Mouse (Mus musculus) lung, embryonic 14.5 days (tissue): ENCODE measurements around the gene Sgms1. TPM values are rescaled to one million over a fixed set of nuclear protein-coding genes. Genes with fewer than 3 reads are reported as not detected.

Experiments
- ATAC-seq: fragments of 200-750 bp; cut with Nextera tagmentation; 2 replicates; pipeline ENCODE4 v1.8.0; 2017; ENCODE audit warnings: mild to moderate bottlenecking, moderate TSS enrichment, moderate library complexity; ENCODE audit not compliant: insufficient read depth
- DNase-seq: peaks from one replicate; pipeline ENCODE4 v3.0.0-alpha.2; 2015
- H3K27ac ChIP-seq: fragments of 300-500 bp; sonication (generic); 2 replicates; pipeline ENCODE4 v1.5.1; 2014; ENCODE audit warnings: low read depth, mild to moderate bottlenecking, moderate library complexity
- H3K27me3 ChIP-seq: fragments of 300-500 bp; sonication (generic); 2 replicates; pipeline ENCODE4 v1.6.1; 2014; ENCODE audit warnings: low read length, control low read depth; ENCODE audit not compliant: insufficient read depth
- H3K36me3 ChIP-seq: fragments of 300-500 bp; sonication (generic); 2 replicates; pipeline ENCODE4 v1.6.1; 2014; ENCODE audit warnings: control low read depth; ENCODE audit not compliant: insufficient read depth
- H3K4me1 ChIP-seq: fragments of 300-500 bp; sonication (generic); 2 replicates; pipeline ENCODE4 v1.6.1; 2014; ENCODE audit warnings: antibody characterized with exemption, control low read depth; ENCODE audit not compliant: insufficient read depth
- H3K4me2 ChIP-seq: fragments of 300-500 bp; sonication (generic); 2 replicates; pipeline ENCODE4 v1.6.1; 2014; ENCODE audit warnings: mild to moderate bottlenecking
- H3K4me3 ChIP-seq: fragments of 300-500 bp; sonication (generic); 2 replicates; pipeline ENCODE4 v1.5.1; 2014; ENCODE audit warnings: low read depth, low read length
- H3K9ac ChIP-seq: fragments of 300-500 bp; sonication (generic); 2 replicates; pipeline ENCODE4 v1.6.1; 2014
- H3K9me3 ChIP-seq: fragments of 300-500 bp; sonication (generic); 2 replicates; pipeline ENCODE4 v1.6.1; 2016; ENCODE audit warnings: low read depth, low read length, control low read depth
- CTCF ChIP-seq: IDR thresholded peaks from 2 replicates; pipeline ENCODE4 v1.5.1; 2016; ENCODE audit warnings: antibody characterized with exemption, low read depth
- WGBS: fragments of 180-500 bp; shearing (Covaris S2); extraction: QIAGEN DNeasy Blood & Tissue Kit; methylation state at CpG from one replicate; pipeline ENCODE4 v1.1.7; 2014; 5-methylcytosine and 5-hydroxymethylcytosine counted together
- polyA plus RNA-seq: library from polyadenylated mRNA; unstranded; fragments of >200 nt; fragmentation: Nextera tagmentation; extraction: Ambion mirVana; gene quantifications from 2 replicates; pipeline ENCODE4 v1.2.1, GENCODE M21; 2014

Sgms1 gene
- polyA plus RNA-seq, 1 experiment from 2014 or later, result 50.2 TPM

GRCm38 (mm10) chr19:32383738-32384137 is 5.8 kb downstream of the Sgms1 start:
- Histone ChIP-seq H3K4me2 (no peak overlapping the region), H3K4me1 (peaks cover 16% of the 10 kb centered on the region), H3K4me3 (no peak overlapping the region), H3K9ac (no peak overlapping the region), H3K36me3 (no peaks in the 10 kb centered on the region), H3K27me3 (no peaks in the 10 kb centered on the region), H3K9me3 (no peaks in the 10 kb centered on the region), H3K27ac (no peak overlapping the region)
- TF ChIP-seq CTCF, result no peak
- ATAC-seq (no peak), DNase-seq (no peak)
- 94% methylated on average over 8 of the region's 8 CpGs for WGBS

DNA sequence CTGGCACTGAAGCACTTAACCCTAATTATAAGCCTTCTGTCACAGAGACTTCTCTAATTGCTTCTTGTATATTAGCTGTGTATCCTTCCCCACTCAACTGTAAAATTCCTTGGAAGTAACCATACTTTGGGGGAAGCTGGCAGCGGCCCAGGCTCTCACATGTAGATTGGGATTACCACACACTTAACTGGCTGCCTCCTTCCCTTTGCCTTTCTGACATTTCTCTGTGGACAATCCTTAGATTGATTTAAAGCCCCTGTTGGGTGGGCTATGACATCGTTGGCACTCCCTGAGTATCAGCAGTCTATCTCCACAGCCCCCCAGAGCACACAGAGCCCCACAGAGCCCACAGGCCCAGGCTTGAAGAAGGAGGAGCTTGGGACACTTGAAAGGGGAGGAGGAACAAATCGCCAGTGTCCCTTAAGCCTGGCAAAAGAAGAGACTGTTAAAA is 8.0 kb downstream of the Sgms1 start:
- no peaks in the 10 kb centered on the region for H3K27me3 ChIP-seq
- H3K27ac ChIP-seq, result no peak overlapping the region
- TF ChIP-seq CTCF, result no peak
- no peaks in the 10 kb centered on the region for H3K36me3 ChIP-seq
- no peak overlapping the region for H3K9ac ChIP-seq
- DNase-seq (no peak), ATAC-seq (no peak)
- H3K4me2 ChIP-seq, result no peak overlapping the region
- peaks cover 25% of the 10 kb centered on the region for H3K4me1 ChIP-seq
- H3K9me3 ChIP-seq, result no peaks in the 10 kb centered on the region
- no peak overlapping the region for H3K4me3 ChIP-seq
- 62% methylated on average over 3 of the region's 3 CpGs for WGBS

DNA sequence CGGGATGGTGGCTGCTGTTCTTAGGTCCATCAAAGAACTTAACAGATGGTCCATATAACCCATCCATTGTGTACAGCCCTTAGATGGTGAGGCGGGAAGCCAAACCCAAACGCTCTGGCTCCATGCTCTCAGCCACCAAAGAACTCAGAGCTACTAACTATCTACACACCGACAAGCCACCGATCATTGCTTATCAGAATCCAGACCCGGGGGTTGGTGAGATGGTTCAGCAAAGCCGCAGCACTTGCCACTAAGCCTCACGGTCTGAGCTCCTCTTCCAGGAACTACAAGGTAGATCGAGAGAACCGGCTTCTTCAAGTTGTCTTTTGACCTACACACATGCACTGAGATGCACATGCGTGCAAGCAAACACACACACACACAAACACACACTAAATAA is 8.8 kb downstream of the Sgms1 start:
- no peak for TF ChIP-seq CTCF
- H3K36me3 ChIP-seq, result no peaks in the 10 kb centered on the region
- 90% methylated on average over 11 of the region's 11 CpGs for WGBS
- peaks cover 23% of the 10 kb centered on the region; the same call in 1 of the 2 replicates for H3K4me1 ChIP-seq
- no peaks in the 10 kb centered on the region for H3K9me3 ChIP-seq
- no peak overlapping the region for H3K9ac ChIP-seq
- no peak overlapping the region for H3K27ac ChIP-seq
- no peak overlapping the region for H3K4me2 ChIP-seq
- ATAC-seq, result no peak
- DNase-seq, result no peak
- H3K4me3 ChIP-seq, result no peak overlapping the region
- no peaks in the 10 kb centered on the region for H3K27me3 ChIP-seq

DNA sequence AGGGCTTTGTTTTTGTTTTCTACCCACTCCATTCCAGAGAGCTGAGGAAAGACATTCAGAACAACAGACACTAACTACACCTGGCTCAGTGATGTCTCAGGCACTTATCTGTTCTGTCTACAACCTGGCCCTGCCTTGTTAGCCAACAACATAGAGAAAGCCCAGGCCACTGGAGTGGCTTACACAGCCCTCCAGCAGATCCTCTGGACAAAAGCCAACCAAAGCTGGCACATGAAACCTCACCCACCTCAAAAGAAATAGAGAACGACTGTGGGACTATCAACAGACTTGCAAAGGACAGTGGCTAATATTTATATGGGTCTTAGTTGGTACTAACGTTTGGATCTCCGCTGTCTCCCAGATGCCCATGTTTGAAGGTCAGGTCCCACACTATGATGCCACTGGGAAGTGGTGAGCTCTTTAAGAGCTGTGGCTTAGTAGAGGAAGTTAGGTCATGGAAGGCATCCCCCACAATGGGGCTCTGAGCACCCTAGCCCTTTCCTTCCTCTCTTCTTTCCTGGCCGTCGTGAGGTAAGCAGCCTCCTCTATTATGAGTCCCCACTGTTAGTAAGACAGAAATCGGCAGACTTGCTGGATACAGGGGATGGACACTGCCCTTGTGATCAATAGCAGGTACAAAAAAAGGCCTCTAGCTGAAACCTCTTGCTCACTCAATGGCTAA is 10.1 kb downstream of the Sgms1 start:
- H3K4me2 ChIP-seq, result no peak overlapping the region
- no peak overlapping the region for H3K4me3 ChIP-seq
- ATAC-seq (no peak), DNase-seq (no peak)
- H3K9ac ChIP-seq, result no peak overlapping the region
- H3K4me1 ChIP-seq, result peaks cover 16% of the 10 kb centered on the region; the same call in 1 of the 2 replicates
- 77% methylated on average over 6 of the region's 6 CpGs for WGBS
- H3K36me3 ChIP-seq, result no peaks in the 10 kb centered on the region
- no peak overlapping the region for H3K27ac ChIP-seq
- no peaks in the 10 kb centered on the region for H3K9me3 ChIP-seq
- TF ChIP-seq CTCF, result no peak
- H3K27me3 ChIP-seq, result no peaks in the 10 kb centered on the region

DNA sequence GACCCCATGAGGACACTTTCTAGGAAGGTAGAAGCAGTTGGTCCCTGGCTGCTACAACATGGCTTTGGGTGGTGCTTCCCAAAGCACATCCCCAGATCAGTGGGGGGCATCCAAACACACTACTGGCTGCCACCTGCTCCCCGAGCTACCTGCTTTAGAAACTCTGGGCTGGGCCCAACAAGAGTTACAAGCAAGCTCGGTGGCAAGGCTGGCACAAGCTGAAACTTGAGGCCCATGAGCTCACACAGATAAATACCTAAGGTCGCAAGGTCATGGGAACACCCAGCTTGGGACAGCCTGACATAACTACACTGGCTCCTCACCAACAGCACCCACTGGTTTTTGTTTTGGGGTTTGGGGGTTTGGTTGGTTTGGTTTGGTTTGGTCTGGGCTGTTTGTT is 10.9 kb downstream of the Sgms1 start:
- Histone ChIP-seq H3K9ac (no peak overlapping the region), H3K36me3 (no peaks in the 10 kb centered on the region), H3K9me3 (no peaks in the 10 kb centered on the region), H3K4me2 (no peak overlapping the region), H3K27ac (no peak overlapping the region), H3K4me1 (peaks cover 16% of the 10 kb centered on the region; the same call in 1 of the 2 replicates), H3K27me3 (no peaks in the 10 kb centered on the region), H3K4me3 (no peak overlapping the region)
- no peak for TF ChIP-seq CTCF
- WGBS, result 64% methylated on average over 3 of the region's 3 CpGs
- ATAC-seq (no peak), DNase-seq (no peak)

- H3K9me3 ChIP-seq, result no peaks in the 10 kb centered on the region
- peaks cover 16% of the 10 kb centered on the region; the same call in 1 of the 2 replicates for H3K4me1 ChIP-seq
- ATAC-seq, result no peak
- no peak overlapping the region for H3K4me2 ChIP-seq
- no peak for TF ChIP-seq CTCF
- no peaks in the 10 kb centered on the region for H3K36me3 ChIP-seq
- 59% methylated on average over 7 of the region's 7 CpGs for WGBS
- no peak overlapping the region; the same call in 1 of the 2 replicates for H3K27ac ChIP-seq
- no peaks in the 10 kb centered on the region for H3K27me3 ChIP-seq
- H3K9ac ChIP-seq, result no peak overlapping the region
- no peak for DNase-seq
- H3K4me3 ChIP-seq, result no peak overlapping the region
Measured at GRCm38 (mm10) chr19:32377701-32378325, 11.7 kb downstream of the Sgms1 start.

DNA sequence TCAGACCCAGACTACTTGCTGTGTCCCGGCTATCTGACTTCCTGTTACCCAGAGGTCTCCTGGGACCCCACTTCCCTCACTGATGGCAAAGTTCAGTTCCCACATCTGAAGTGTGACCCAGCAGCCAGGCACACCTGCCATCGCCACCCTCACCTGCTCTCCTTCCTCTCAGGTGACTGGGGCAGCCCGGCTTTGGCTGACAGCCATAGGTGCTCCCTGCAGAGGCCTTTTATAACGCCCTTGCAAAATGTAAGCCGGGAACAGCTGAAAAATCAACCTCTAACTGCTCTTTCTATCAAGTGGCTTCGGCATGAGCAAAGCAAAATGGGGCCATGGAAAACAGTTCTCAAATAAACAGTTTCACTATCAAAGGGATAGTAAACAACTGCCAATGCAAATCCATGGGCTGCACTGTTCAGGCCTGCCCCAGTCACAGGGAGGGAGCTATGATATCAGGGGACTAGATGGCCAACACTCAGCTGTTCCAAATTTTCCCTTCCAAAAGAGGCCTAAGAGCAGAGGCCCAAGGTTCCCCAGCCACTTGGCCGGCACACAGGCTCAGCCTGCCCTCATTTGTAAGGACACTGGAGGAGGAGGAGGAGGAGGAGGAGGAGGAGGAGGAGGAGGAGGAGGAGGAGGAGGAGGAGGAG is 12.5 kb downstream of the Sgms1 start:
- no peak overlapping the region for H3K9ac ChIP-seq
- H3K27ac ChIP-seq, result no peak overlapping the region
- peak; percentile 44 for DNase-seq
- TF ChIP-seq CTCF, result no peak
- peaks cover 16% of the 10 kb centered on the region; the same call in 1 of the 2 replicates for H3K4me1 ChIP-seq
- WGBS, result 38% methylated on average over 7 of the region's 7 CpGs
- no peaks in the 10 kb centered on the region for H3K27me3 ChIP-seq
- H3K9me3 ChIP-seq, result no peaks in the 10 kb centered on the region
- no peak overlapping the region for H3K4me2 ChIP-seq
- H3K36me3 ChIP-seq, result no peaks in the 10 kb centered on the region
- peak; percentile 36; the same call in 1 of the 2 replicates for ATAC-seq
- no peak overlapping the region for H3K4me3 ChIP-seq
